Mouse (Mus musculus) erythroblast, embryonic 14.5 days (primary cell): ENCODE measurements around the gene Uvrag.

Experiments used
- GATA1 ChIP-seq: IDR thresholded peaks from 2 replicates; pipeline ENCODE4 v1.6.1; 2012; ENCODE audit warnings: low read length, inconsistent platforms, mixed read lengths
- TAL1 ChIP-seq: IDR thresholded peaks from 3 replicates; pipeline ENCODE4 v1.6.1; 2012; ENCODE audit warnings: low read length, inconsistent platforms, mixed read lengths

GRCm38 (mm10) chr7:99036284-99036683 is 104.7 kb downstream of the Uvrag start:
- TF ChIP-seq TAL1 (no peak), GATA1 (no peak)
